Mouse (Mus musculus): ENCODE results near the gene Lrfn1. TPM values are rescaled to one million over a fixed set of nuclear protein-coding genes. Genes with fewer than 3 reads are reported as not detected.
"Not testable (repeated sequence)": the region's sequence is repeated elsewhere in the genome, so short reads cannot be mapped to it uniquely, and the experiment has no call there.

Gene Lrfn1
- total RNA-seq, 2 experiments from 2014 or later = 69.1 to 79.8 TPM

DNA sequence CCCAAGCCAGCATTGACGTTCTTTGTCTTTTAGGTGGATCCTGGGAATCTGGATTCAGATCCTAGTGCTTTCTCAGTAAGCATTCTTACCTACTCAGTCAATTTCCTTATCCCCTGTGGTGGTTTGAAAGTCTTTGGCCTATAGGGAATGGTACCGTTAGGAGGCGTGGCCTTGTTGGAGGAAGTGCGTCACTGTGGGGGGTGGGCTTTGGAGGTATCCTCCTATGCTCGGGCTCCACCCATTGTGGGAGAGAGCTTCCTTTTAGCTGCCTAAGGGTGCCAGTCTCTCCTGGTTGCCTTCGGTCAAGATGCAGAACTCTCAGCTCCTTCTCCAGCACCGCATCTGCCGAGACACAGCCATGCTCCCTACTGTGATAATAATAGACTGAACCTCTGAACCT, 40.5 kb downstream of the Lrfn1 start:
- Histone ChIP-seq H3K27ac (no peak overlapping the region), H3K4me3 (no peak overlapping the region)
- no peak for TF ChIP-seq CTCF (conservative IDR thresholded peaks at IDR 0.05)
- no peak for DNase-seq (ENCODE audit: low spot score in 2 of 2)

DNA sequence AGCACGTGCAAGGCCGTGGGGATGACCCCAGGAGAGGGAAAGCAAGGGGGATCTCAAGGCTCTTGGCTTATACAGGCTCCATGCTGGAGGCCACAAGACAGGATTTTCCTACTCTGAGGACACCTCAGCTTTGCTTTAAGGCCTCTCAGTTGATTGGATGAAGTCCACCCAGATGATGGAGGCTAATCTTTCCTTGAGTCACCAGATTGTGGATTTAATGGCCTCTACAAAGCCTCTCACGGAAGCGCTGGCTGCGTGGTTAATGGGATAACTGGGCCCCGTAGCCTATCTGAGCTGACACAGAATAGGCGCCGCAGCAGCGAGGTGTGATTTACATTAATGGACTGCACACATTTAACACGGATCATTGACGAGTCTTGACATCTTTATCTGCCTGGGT, 43.6 kb downstream of the Lrfn1 start:
- no peak overlapping the region for H3K4me3 ChIP-seq
- DNase-seq (ENCODE audit: low spot score in 2 of 2) = no peak
- no peak for TF ChIP-seq CTCF (conservative IDR thresholded peaks at IDR 0.05)
- H3K27ac ChIP-seq = no peak overlapping the region

DNA sequence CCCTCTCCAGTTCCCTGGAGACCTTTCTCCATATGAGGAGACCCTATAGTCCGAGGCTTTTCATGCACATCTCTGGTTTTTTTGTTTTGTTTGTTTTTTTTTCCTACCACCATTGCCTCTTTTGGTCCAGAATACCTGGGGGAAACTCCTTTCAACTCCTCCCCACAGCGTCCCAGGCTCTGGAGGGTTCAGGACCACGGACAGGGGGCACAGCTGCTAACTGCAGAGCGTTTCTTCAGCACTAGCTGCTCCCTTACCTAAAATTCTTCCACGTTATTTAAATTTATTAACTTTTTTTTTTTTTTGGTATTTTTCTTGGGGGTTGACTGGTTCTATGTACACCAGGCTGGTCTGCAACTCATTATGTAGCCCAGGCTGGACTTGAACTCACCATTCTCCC, 53.8 kb downstream of the Lrfn1 start:
- H3K27ac ChIP-seq = no peak overlapping the region
- DNase-seq (ENCODE audit: low spot score in 2 of 2) = no peak
- H3K4me3 ChIP-seq = no peak overlapping the region
- TF ChIP-seq CTCF (conservative IDR thresholded peaks at IDR 0.05) = no peak

DNA sequence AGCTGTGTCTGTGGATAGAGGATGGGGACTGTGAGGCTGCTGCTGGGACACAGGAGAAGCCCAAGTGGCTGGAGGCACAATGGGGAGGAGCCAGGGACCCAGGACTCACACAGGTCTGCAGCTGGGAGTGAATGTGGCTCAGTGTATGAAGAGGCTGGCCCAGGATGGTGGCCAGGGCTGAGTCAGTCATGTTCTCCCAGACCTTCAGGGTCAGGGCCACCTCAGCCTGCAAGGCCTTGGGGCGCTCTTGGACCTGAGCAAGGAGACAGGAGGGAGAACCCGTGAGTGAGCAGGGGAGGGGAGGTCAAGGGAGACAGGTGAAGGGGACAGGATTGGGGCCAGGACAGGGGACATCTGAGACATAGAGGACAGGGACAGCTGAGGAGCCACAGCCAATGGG, 57.3 kb downstream of the Lrfn1 start:
- not testable (repeated sequence) for H3K4me3 ChIP-seq; DNase-seq (ENCODE audit: low spot score in 2 of 2)

DNA sequence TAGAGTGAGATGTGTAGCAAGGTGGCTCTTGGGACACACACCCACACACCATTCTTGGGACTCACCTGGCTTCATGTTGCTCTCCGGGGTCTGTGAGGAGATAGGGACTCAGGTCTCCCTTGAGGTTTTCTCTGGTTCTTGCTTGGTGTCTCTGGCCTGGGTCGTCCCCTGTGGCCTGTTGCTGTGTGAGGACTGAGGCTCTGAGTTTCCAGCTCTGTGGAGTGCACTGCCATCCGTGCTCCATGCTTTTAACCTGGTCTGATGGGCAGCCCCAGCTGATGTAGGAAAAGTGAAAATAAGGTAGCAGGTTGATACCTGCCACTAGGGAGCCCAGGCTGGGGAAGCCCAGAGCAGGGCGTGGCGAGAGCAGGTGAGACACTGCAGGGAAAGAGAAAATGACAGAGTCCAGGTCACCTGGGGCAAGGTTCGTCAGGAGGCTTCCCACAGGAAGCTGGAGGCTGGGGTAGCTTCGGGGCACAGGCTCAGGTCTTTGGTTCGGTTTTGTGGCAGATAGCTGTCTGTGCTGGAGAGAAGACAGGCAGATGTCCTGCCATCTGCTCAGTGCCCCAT, 58.7 kb downstream of the Lrfn1 start, which contains the start of gene Ifnl2:
Gene Ifnl2 (minus strand): TSS at position 51 of the 570 bp plus-strand sequence.
- H3K27ac ChIP-seq; H3K4me3 ChIP-seq; DNase-seq (ENCODE audit: low spot score in 2 of 2): not testable (repeated sequence)

More for the DNA sequence above, 57.3 kb downstream of the Lrfn1 start:
- H3K27ac ChIP-seq = not testable (repeated sequence)

DNA sequence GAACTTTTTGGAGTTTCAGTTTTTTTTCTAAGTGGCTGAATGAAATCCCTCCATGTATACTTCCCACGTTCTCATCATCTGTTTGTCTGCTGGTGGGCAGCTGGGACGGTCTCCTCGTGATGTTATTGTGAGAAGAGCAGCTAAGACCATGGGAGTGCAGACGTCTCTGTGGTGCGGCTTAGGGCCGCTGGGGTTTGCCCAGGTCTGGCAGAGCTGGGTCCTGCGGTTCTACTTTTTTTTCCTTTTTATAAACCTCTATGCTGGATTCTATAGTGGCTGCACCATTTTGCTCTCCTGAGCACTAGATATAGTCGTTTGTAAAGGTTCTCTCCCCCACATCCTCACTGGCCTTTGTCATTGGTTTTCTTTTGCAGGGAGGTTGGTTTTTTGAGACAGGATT, 59.7 kb downstream of the Lrfn1 start:
- TF ChIP-seq CTCF (conservative IDR thresholded peaks at IDR 0.05) = no peak
- no peak overlapping the region for H3K4me3 ChIP-seq
- H3K27ac ChIP-seq = no peak overlapping the region
- DNase-seq (ENCODE audit: low spot score in 2 of 2) = no peak

Other genes starting within 250 kb of the Lrfn1 start
- gene Eid2, start 184.1 kb upstream of the Lrfn1 start, total RNA-seq (2021) = 10 to 100 TPM; 58.3 to 59.0 TPM
- 10 to 100 TPM; 34.3 to 37.5 TPM for gene Eid2b, start 174.2 kb upstream of the Lrfn1 start, total RNA-seq (2021)
- gene Selenov, start 160.8 kb upstream of the Lrfn1 start, total RNA-seq (2021) = under 1 TPM; 0.38 to 0.79 TPM
- 1 to 10 TPM; 1.8 to 1.9 TPM for gene Dll3, start 149.7 kb upstream of the Lrfn1 start, total RNA-seq (2021)
- 10 to 100 TPM; 37.8 to 38.5 TPM for gene Timm50, start 139.9 kb upstream of the Lrfn1 start, total RNA-seq (2021)
- 100 to 1,000 TPM; 117 to 123 TPM for gene Supt5, start 113.2 kb upstream of the Lrfn1 start, total RNA-seq (2021)
- gene Rps16, start 101.3 kb upstream of the Lrfn1 start, total RNA-seq (2021) = 100 to 1,000 TPM; 490 to 496 TPM
- 1 to 10 TPM; 5.9 to 6.8 TPM for gene Plekhg2, start 79.4 kb upstream of the Lrfn1 start, total RNA-seq (2021)
- gene Zfp36, start 71.7 kb upstream of the Lrfn1 start, total RNA-seq (2021) = 1 to 10 TPM; 2.0 to 3.2 TPM
- gene Med29, start 59.3 kb upstream of the Lrfn1 start, total RNA-seq (2021) = 10 to 100 TPM; 17.7 to 18.7 TPM
- 10 to 100 TPM; 68.4 to 79.0 TPM for gene Paf1, start 59.0 kb upstream of the Lrfn1 start, total RNA-seq (2021)
- 1 to 10 TPM in 1 of 2 experiments, under 1 TPM in 1; 0.86 to 2.3 TPM for gene Gmfg, start 14.5 kb upstream of the Lrfn1 start, total RNA-seq (2021)
- not detected for gene Ifnl2, start 58.5 kb downstream of the Lrfn1 start, total RNA-seq (2021)
- gene Ifnl3, start 70.9 kb downstream of the Lrfn1 start, total RNA-seq (2021) = not detected
- not detected for gene Sycn, start 88.9 kb downstream of the Lrfn1 start, total RNA-seq (2021)
- under 1 TPM; 0.23 to 0.47 TPM for gene Nccrp1, start 95.3 kb downstream of the Lrfn1 start, total RNA-seq (2021)
- 10 to 100 TPM; 67.8 to 70.1 TPM for gene Samd4b, start 146.2 kb downstream of the Lrfn1 start, total RNA-seq (2021)
- gene Pak4, start 146.2 kb downstream of the Lrfn1 start, total RNA-seq (2021) = 10 to 100 TPM; 13.7 to 16.2 TPM
- 1 to 10 TPM; 1.2 to 2.2 TPM for gene Acp7, start 179.4 kb downstream of the Lrfn1 start, total RNA-seq (2021)
- 10 to 100 TPM; 24.4 to 27.1 TPM for gene Fbxo27, start 240.9 kb downstream of the Lrfn1 start, total RNA-seq (2021)